Mouse (Mus musculus) ES-E14 (cell line): ENCODE data around the gene R3hdm2.

Source experiments
- HCFC1 ChIP-seq: IDR thresholded peaks from 2 replicates; pipeline ENCODE4 v1.6.1; 2012; ENCODE audit warnings: low read length, inconsistent platforms, borderline replicate concordance; ENCODE audit not compliant: insufficient read depth
- MAFK ChIP-seq: IDR thresholded peaks from 2 replicates; pipeline ENCODE4 v1.6.1; 2014; ENCODE audit warnings: mild to moderate bottlenecking, low read depth, low read length, inconsistent platforms; ENCODE audit not compliant: insufficient read depth
- ZC3H11A ChIP-seq: IDR thresholded peaks from 2 replicates; pipeline ENCODE4 v1.6.1; 2012; ENCODE audit warnings: low read depth, mild to moderate bottlenecking, inconsistent platforms, low read length, borderline replicate concordance
- ZNF384 ChIP-seq: IDR thresholded peaks from 2 replicates; pipeline ENCODE4 v1.6.1; 2012; ENCODE audit warnings: low read depth, low read length, inconsistent platforms

DNA sequence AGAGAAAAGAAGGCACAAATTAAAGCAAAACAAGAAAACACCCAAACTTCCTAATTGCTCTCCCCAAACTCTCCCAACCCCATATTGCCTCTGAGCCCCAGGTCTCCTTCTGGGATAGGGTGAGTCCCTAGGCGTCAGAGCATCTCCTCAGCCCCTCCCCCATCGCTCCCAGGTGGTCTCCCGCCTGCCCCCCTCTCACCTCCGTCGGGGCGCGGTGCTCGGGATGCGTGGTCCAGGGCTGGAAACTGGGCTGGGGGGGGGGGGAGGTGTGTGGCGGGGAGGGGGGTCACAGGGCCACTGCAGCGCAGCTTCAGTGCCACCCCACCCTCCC, 38.8 kb upstream of the R3hdm2 start:
- no peak for TF ChIP-seq MAFK
- TF ChIP-seq HCFC1, result no peak
- TF ChIP-seq ZNF384, result no peak
- no peak for TF ChIP-seq ZC3H11A
